ENCODE assay signal across 31 mouse cellular contexts in the genomic region with DNA sequence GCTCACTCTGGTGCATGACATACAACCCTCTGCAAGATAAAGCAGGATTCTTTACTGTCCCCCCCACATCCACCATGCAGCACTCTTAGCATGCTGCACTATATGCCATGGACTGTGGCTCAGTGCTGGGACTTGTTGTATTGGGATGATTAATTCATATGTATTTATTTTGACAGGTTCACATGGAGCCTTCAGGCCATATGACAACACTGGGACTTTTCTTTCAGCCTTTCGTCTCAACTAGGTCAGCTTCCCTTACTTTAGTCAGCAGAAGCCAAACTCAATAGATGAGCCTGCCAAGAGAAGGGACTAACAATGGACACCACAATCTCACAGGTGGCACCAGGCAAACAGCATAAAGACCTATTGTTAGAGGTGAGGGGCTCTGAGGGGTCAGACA.
"Had no signal": no experiment of that assay in that cellular context is flagged by ENCODE, and none has a peak within 500 bp of the region (broad histone marks: within the 10 kb centered on the region; RNA-seq: fewer than 3 reads in every experiment).

No protein-coding gene starts in this region.

- H3K27ac ChIP-seq: limb, embryonic 10.5 days; limb, embryonic 12.5 days; limb, embryonic 13.5 days; limb, embryonic 15.5 days; liver, embryonic 12.5 days; liver, embryonic 13.5 days; liver, embryonic 14.5 days; liver, embryonic 15.5 days; lung, embryonic 15.5 days; macrophage; midbrain, embryonic 10.5 days; midbrain, embryonic 12.5 days; midbrain, embryonic 13.5 days; midbrain, embryonic 15.5 days had no signal

- H3K4me1 ChIP-seq: limb, embryonic 10.5 days; limb, embryonic 12.5 days; limb, embryonic 13.5 days; limb, embryonic 15.5 days; liver, embryonic 12.5 days; liver, embryonic 13.5 days; liver, embryonic 15.5 days; lung, embryonic 15.5 days; midbrain, embryonic 12.5 days; midbrain, embryonic 13.5 days; midbrain, embryonic 15.5 days had no signal

- ATAC-seq: liver, embryonic 12.5 days; liver, postnatal 0 days; lung, postnatal 0 days; midbrain, embryonic 13.5 days; midbrain, embryonic 15.5 days; midbrain, embryonic 16.5 days had no signal

- H3K4me2 ChIP-seq: limb, embryonic 12.5 days; limb, embryonic 13.5 days; limb, embryonic 15.5 days; liver, embryonic 11.5 days; liver, embryonic 12.5 days; liver, embryonic 13.5 days; liver, embryonic 15.5 days; lung, embryonic 14.5 days; lung, embryonic 15.5 days; midbrain, embryonic 11.5 days; midbrain, embryonic 12.5 days; midbrain, embryonic 13.5 days; midbrain, embryonic 15.5 days had no signal

- H3K27me3 ChIP-seq: limb, embryonic 12.5 days; limb, embryonic 13.5 days; limb, embryonic 15.5 days; liver, embryonic 12.5 days; liver, embryonic 13.5 days; liver, embryonic 15.5 days; lung, embryonic 15.5 days; midbrain, embryonic 12.5 days; midbrain, embryonic 13.5 days; midbrain, embryonic 15.5 days had no signal

- H3K4me3 ChIP-seq: limb, embryonic 10.5 days; limb, embryonic 12.5 days; limb, embryonic 13.5 days; limb, embryonic 15.5 days; liver, embryonic 12.5 days; liver, embryonic 13.5 days; liver, embryonic 15.5 days; lung, embryonic 15.5 days; megakaryocyte, embryonic 14.5 days; midbrain, embryonic 10.5 days; midbrain, embryonic 12.5 days; midbrain, embryonic 13.5 days; midbrain, embryonic 15.5 days; myocyte had no signal

- DNase-seq: left cerebral cortex, postnatal 4 days; liver; liver, embryonic 13.5 days; liver, postnatal 0 days; lung, adult 18-20 months; lung, adult 2 months; lung, embryonic 14.5 days; lung, postnatal 10 days; lung, postnatal 14 days; lung, postnatal 36 days; lung, postnatal 4 days; midbrain, embryonic 14.5 days had no signal

- H3K36me3 ChIP-seq: limb, embryonic 10.5 days; limb, embryonic 12.5 days; limb, embryonic 13.5 days; limb, embryonic 15.5 days; liver, embryonic 12.5 days; liver, embryonic 13.5 days; liver, embryonic 15.5 days; lung, embryonic 15.5 days; midbrain, embryonic 10.5 days; midbrain, embryonic 12.5 days; midbrain, embryonic 13.5 days; midbrain, embryonic 15.5 days had no signal

- H3K9me3 ChIP-seq: limb, embryonic 10.5 days; limb, embryonic 12.5 days; limb, embryonic 13.5 days; limb, embryonic 15.5 days; liver, embryonic 12.5 days; liver, embryonic 13.5 days; liver, embryonic 15.5 days; lung, embryonic 15.5 days; megakaryocyte, embryonic 14.5 days; midbrain, embryonic 10.5 days; midbrain, embryonic 12.5 days; midbrain, embryonic 13.5 days; midbrain, embryonic 15.5 days had no signal

- H3K9ac ChIP-seq: limb, embryonic 12.5 days; limb, embryonic 13.5 days; limb, embryonic 15.5 days; liver, embryonic 12.5 days; liver, embryonic 13.5 days; liver, embryonic 14.5 days; liver, embryonic 15.5 days; liver, postnatal 0 days; lung, embryonic 14.5 days; lung, embryonic 15.5 days; midbrain, embryonic 12.5 days; midbrain, embryonic 13.5 days; midbrain, embryonic 15.5 days had no signal
